Mouse (Mus musculus): ENCODE data around the gene Tmub2. TPM values are rescaled to one million over a fixed set of nuclear protein-coding genes. Genes with fewer than 3 reads are reported as not detected.
A peak's percentile ranks its signal among the peaks of the same experiment; 100 is the strongest.

Gene Tmub2
- polyA plus RNA-seq, 1 experiment: 74.7 TPM

DNA sequence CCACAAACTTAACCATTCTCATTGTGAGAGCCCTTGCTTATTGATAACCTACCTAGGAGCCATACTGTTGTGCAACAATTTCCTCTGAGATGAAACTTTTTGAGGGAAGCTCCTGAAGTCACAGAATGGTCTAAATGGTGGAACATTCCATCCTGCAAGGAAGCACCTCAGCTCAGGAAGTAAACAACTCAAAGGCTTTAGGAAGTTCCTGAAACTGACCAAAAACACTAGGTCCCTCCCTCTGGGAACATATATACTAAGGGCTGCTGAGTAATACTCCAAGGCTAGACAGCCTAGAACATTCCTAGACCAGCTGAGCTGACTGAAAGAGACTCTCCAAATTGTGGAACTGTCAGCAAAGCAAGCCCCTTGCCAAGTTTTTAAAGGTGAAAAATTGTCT is 48.3 kb downstream of the Tmub2 start:
- DNase-seq (ENCODE audit: low read depth): no peak
- TF ChIP-seq POLR2A (IDR thresholded peaks at IDR 0.05; ENCODE audit: borderline replicate concordance, extremely low read depth, insufficient read depth, insufficient read length, poor library complexity, severe bottlenecking) (no peak), CTCF (IDR thresholded peaks at IDR 0.05; ENCODE audit: borderline replicate concordance, extremely low read depth, insufficient read depth, insufficient read length) (no peak)

DNA sequence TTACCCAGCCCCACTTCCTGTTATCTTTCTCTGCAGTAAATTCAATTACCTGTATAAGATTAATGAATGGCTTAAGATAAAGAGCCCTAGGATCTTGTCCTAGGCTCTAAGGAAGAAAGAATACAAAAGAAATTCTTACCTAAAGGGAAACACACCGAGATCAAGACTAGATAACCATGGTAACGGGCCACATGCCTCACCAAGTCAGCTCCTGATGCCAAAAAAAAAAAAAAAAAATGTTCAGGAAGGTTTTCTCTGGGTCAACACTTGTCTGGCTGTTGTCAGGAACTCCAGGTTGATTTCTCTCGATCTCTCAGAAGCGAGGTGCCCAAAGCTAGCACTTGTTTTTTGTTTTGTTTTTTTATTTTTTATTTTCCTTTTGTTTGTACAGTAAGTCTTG is 49.3 kb downstream of the Tmub2 start:
- TF ChIP-seq POLR2A (IDR thresholded peaks at IDR 0.05; ENCODE audit: borderline replicate concordance, extremely low read depth, insufficient read depth, insufficient read length, poor library complexity, severe bottlenecking) (no peak), CTCF (IDR thresholded peaks at IDR 0.05; ENCODE audit: borderline replicate concordance, extremely low read depth, insufficient read depth, insufficient read length) (no peak)
- DNase-seq (ENCODE audit: low read depth): peak; percentile 25

DNA sequence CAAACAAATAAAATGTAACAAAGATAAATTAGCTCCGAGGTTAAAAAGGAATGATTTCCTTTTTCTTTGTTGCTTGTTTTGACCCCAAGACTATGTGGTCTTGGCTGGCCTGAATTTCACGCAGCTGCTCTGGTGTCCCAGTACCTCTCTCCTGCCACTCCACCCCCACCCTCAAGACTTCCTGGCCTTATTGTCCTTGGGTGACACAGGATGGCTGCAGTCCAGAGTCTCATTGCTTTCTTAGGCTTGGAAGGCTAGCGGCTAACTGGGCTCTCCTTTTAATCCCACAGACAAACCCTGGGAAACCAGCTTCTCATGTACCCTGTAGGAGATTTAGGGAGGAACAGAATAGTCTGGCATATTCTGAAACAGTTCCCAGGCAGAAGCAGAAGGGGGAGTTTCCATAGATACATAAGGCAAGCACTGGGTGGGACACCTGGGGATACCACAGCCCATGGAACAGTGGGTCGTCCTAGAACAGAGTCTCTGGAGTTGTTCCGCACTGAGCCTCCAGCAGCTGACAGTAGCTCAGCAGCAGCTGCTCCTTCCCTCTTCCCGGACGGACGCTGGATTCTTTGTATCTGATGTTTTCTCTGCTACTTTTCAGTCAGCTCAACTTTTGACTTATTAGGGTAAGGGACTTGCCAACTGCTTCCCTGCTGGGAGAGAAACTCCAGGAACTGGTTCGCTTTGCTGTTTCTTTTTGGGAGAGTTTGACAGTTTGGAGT is 50.4 kb downstream of the Tmub2 start:
- peak; percentile 41 for DNase-seq (ENCODE audit: low read depth)

DNA sequence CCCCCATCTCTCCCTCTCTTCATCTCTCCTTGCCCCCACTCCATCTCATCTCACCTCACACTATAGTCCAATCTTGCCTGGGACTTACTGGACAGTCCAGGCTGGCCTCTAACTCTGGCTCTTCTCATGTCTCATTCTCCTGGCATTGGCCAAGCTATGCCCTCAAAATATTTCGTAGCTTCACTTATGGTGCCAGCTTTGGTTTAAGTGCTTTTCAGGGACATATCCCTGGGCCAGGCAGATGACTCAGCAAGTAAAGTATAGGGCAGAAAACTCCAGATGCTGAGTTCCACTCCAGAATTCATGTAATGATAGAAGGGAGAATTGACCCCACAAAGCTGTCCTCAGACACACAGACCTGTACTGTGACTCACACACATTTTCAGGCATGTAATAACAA is 51.5 kb downstream of the Tmub2 start:
- DNase-seq (ENCODE audit: low read depth): no peak
- TF ChIP-seq CTCF (IDR thresholded peaks at IDR 0.05; ENCODE audit: borderline replicate concordance, extremely low read depth, insufficient read depth, insufficient read length) (no peak), POLR2A (IDR thresholded peaks at IDR 0.05; ENCODE audit: borderline replicate concordance, extremely low read depth, insufficient read depth, insufficient read length, poor library complexity, severe bottlenecking) (no peak)

More for the DNA sequence above, 50.4 kb downstream of the Tmub2 start:
- TF ChIP-seq POLR2A (IDR thresholded peaks at IDR 0.05; ENCODE audit: borderline replicate concordance, extremely low read depth, insufficient read depth, insufficient read length, poor library complexity, severe bottlenecking): no peak

DNA sequence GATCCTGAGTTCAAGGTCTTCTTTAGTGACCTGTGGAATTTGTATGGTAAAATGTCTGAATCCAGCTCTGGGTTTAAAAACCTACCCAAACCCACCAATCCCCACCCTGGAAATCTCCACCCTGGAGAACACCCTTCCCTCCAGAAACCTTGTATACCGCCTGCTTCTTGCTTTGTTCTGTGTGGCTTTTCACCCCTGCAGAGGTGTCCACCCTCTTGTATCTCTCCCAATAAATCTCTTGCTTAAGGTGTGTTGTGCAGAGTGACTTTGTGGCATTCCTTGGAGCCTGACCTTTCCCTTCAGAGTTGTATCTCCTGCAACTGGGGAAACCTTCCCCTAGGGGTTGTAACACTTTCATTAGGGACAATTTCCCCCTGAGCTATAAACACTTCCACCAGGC is 53.2 kb downstream of the Tmub2 start:
- no peak for TF ChIP-seq POLR2A (IDR thresholded peaks at IDR 0.05; ENCODE audit: borderline replicate concordance, extremely low read depth, insufficient read depth, insufficient read length, poor library complexity, severe bottlenecking)
- DNase-seq (ENCODE audit: low read depth): no peak

DNA sequence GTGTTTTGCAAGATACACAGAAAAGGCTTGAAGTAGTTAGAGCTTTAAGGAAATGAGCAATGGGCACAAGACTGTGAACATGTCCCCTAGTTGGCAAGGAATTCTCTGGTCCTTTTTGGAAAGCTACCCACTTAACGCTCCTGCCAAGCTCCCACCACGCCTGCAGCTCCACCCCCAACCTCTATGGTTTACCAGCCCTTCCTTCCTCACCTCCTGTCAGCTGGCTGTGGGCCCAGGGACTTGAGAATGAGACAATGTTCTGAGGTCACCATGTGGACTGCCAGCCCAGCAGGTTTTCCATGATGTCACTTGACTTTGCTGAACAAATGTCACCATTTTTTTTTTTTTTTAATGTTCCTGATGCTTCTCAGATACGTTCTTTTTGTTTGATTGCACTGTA is 53.8 kb downstream of the Tmub2 start:
- TF ChIP-seq POLR2A (IDR thresholded peaks at IDR 0.05; ENCODE audit: borderline replicate concordance, extremely low read depth, insufficient read depth, insufficient read length, poor library complexity, severe bottlenecking) (no peak), CTCF (IDR thresholded peaks at IDR 0.05; ENCODE audit: borderline replicate concordance, extremely low read depth, insufficient read depth, insufficient read length) (no peak)
- DNase-seq (ENCODE audit: low read depth): peak; percentile 92

Other genes with a start within 250 kb of the Tmub2 start
- gene Cd300lg, start 243.4 kb upstream of the Tmub2 start, polyA plus RNA-seq (2012; rRNA removed): 0.11 and 0.15 TPM in 2 replicates
- 49.9 and 51.5 TPM in 2 replicates for gene Mpp2, start 196.4 kb upstream of the Tmub2 start, polyA plus RNA-seq (2012; rRNA removed)
- gene Ppy, start 183.6 kb upstream of the Tmub2 start, polyA plus RNA-seq (2012; rRNA removed): not detected in 2 replicates
- 1.8 and 4.0 TPM in 2 replicates for gene Pyy, start 177.1 kb upstream of the Tmub2 start, polyA plus RNA-seq (2012; rRNA removed)
- gene Nags, start 139.4 kb upstream of the Tmub2 start, polyA plus RNA-seq (2012; rRNA removed): 0.04 and 0.05 TPM in 2 replicates
- gene Tmem101, start 128.5 kb upstream of the Tmub2 start, polyA plus RNA-seq (2012; rRNA removed): 36.3 and 38.6 TPM in 2 replicates
- 36.5 and 47.6 TPM in 2 replicates for gene Lsm12, start 99.6 kb upstream of the Tmub2 start, polyA plus RNA-seq (2012; rRNA removed)
- gene G6pc3, start 95.3 kb upstream of the Tmub2 start, polyA plus RNA-seq (2012; rRNA removed): 56.9 and 67.0 TPM in 2 replicates
- 147 and 153 TPM in 2 replicates for gene Hdac5, start 54.8 kb upstream of the Tmub2 start, polyA plus RNA-seq (2012; rRNA removed)
- gene BC030867, start 36.0 kb upstream of the Tmub2 start, polyA plus RNA-seq (2012; rRNA removed): 5.0 and 8.2 TPM in 2 replicates
- 0.25 and 0.56 TPM in 2 replicates for gene Asb16, start 16.2 kb upstream of the Tmub2 start, polyA plus RNA-seq (2012; rRNA removed)
- 116 and 130 TPM in 2 replicates for gene Atxn7l3, start 11.7 kb downstream of the Tmub2 start, polyA plus RNA-seq (2012; rRNA removed)
- gene Ubtf, start 34.8 kb downstream of the Tmub2 start, polyA plus RNA-seq (2012; rRNA removed): 57.7 and 80.5 TPM in 2 replicates
- 1.3 and 2.6 TPM in 2 replicates for gene Slc4a1, start 81.3 kb downstream of the Tmub2 start, polyA plus RNA-seq (2012; rRNA removed)
- 292 and 306 TPM in 2 replicates for gene Rundc3a, start 108.5 kb downstream of the Tmub2 start, polyA plus RNA-seq (2012; rRNA removed)
- 122 and 129 TPM in 2 replicates for gene Slc25a39, start 123.0 kb downstream of the Tmub2 start, polyA plus RNA-seq (2012; rRNA removed)
- gene Grn, start 145.4 kb downstream of the Tmub2 start, polyA plus RNA-seq (2012; rRNA removed): 33.2 and 53.0 TPM in 2 replicates
- gene Fam171a2, start 162.8 kb downstream of the Tmub2 start, polyA plus RNA-seq (2012; rRNA removed): 221 and 276 TPM in 2 replicates
- 4.8 and 5.3 TPM in 2 replicates for gene Itga2b, start 185.2 kb downstream of the Tmub2 start, polyA plus RNA-seq (2012; rRNA removed)

Measured in brain, embryonic 14.5 days (tissue).